Mouse (Mus musculus): ENCODE measurements around the gene Hes1. TPM values are rescaled to one million over a fixed set of nuclear protein-coding genes. Genes with fewer than 3 reads are reported as not detected.

Gene Hes1
- polyA plus RNA-seq, 1 experiment from 2014 or later = 76.9 TPM

- Histone ChIP-seq H3K27ac (no peak overlapping the region), H3K27me3 (no peaks in the 10 kb centered on the region), H3K4me1 (replicated peaks) (peaks cover 25% of the 10 kb centered on the region), H3K4me3 (replicated peaks) (no peak overlapping the region), H3K9ac (replicated peaks) (no peak overlapping the region), H3K9me3 (no peaks in the 10 kb centered on the region), H3K36me3 (no peaks in the 10 kb centered on the region), H3K4me2 (no peak overlapping the region)
- no peak for ATAC-seq (ENCODE audit: insufficient number of reproducible peaks, insufficient read depth, low FRiP score, low TSS enrichment, low read depth)
- 63% methylated on average over 4 of the region's 4 CpGs for WGBS
Measured at GRCm38 (mm10) chr16:30081498-30081897, 17.3 kb downstream of the Hes1 start.

DNA sequence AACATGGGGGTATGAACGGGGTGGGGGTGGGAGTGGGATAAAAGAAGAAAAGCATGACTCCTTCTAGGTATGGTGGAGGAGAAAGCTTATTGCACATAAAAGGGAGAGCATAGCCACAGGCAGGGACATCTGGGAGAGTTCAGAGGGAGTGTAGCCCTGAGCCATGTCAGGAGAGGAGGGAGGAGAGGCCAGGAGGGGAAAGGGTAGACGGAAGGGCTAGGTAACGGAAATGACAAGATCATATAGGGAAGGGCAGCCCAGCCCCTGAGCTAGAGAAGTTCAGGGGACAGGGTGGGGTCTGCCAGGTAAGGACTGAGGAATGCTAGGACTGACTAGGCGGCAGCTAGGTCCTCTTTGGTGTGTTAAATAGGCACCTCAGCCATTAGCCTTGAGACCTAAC, 17.8 kb downstream of the Hes1 start:
- Histone ChIP-seq H3K4me1 (replicated peaks) (peaks cover 30% of the 10 kb centered on the region), H3K9me3 (no peaks in the 10 kb centered on the region), H3K27me3 (no peaks in the 10 kb centered on the region), H3K36me3 (no peaks in the 10 kb centered on the region), H3K4me2 (no peak overlapping the region), H3K4me3 (replicated peaks) (no peak overlapping the region), H3K9ac (replicated peaks) (no peak overlapping the region), H3K27ac (no peak overlapping the region)
- WGBS = 61% methylated on average over 4 of the region's 4 CpGs
- no peak for ATAC-seq (ENCODE audit: insufficient number of reproducible peaks, insufficient read depth, low FRiP score, low TSS enrichment, low read depth)

GRCm38 (mm10) chr16:30082965-30083364, 18.8 kb downstream of the Hes1 start:
- H3K27ac ChIP-seq = no peak overlapping the region
- H3K4me1 ChIP-seq (replicated peaks) = peaks cover 30% of the 10 kb centered on the region
- no peaks in the 10 kb centered on the region for H3K27me3 ChIP-seq
- no peak overlapping the region for H3K4me2 ChIP-seq
- no peak overlapping the region for H3K9ac ChIP-seq (replicated peaks)
- ATAC-seq (ENCODE audit: insufficient number of reproducible peaks, insufficient read depth, low FRiP score, low TSS enrichment, low read depth) = no peak
- no peaks in the 10 kb centered on the region for H3K36me3 ChIP-seq
- no peak overlapping the region for H3K4me3 ChIP-seq (replicated peaks)
- H3K9me3 ChIP-seq = no peaks in the 10 kb centered on the region
- WGBS = 94% methylated on average over 8 of the region's 8 CpGs

DNA sequence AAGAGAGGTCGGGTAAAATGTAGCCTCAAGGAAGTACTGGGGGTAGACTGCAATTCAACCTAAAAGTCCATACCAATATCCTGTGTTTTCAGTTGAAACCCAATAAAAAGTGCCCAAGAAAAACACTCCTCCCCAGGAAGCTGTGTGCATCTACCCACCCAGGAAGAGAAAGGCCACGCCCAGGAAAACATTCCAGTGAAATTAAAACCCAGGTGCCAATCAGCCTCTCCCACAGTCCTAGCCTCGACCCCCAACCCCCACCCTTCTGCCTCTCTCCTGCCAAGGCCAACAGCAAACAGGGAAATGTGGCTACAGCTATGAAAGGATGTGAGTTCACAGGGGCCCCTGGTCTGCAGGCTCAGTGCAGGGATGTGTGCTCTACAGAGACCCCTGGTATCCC, 19.4 kb downstream of the Hes1 start:
- H3K27ac ChIP-seq = 0 out of 2 replicates have a peak overlapping the region, but pooled peaks have one; percentile 53
- peak; percentile 32; the same call in 1 of the 2 replicates for ATAC-seq (ENCODE audit: insufficient number of reproducible peaks, insufficient read depth, low FRiP score, low TSS enrichment, low read depth)
- H3K9me3 ChIP-seq = no peaks in the 10 kb centered on the region
- no peak overlapping the region for H3K4me2 ChIP-seq
- H3K9ac ChIP-seq (replicated peaks) = no peak overlapping the region
- no peaks in the 10 kb centered on the region for H3K27me3 ChIP-seq
- H3K4me3 ChIP-seq (replicated peaks) = no peak overlapping the region
- no peaks in the 10 kb centered on the region for H3K36me3 ChIP-seq
- 35% methylated on average over 3 of the region's 3 CpGs for whole genome bisulfite sequencing
- H3K4me1 ChIP-seq (replicated peaks) = peaks cover 30% of the 10 kb centered on the region

DNA sequence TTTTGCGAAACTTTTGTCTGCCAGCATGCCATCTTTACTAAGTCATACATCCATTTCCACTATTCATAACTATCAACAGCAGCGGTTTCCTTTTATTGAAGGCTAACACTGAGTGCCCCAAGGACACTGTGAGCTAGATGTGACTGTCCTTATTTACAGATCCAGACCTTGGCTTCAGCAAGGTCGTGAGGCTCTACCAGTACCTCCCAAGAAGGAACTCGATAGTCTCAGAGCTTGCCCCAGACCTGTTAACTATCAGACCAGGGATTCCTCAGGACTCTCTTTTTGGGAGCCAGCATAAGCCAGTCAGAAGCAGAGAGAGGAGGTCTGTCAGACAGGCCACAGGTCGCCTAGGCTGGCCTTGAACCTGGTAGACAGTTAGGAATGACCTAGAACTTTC, 24.5 kb downstream of the Hes1 start:
- Histone ChIP-seq H3K9ac (replicated peaks) (no peak overlapping the region), H3K27ac (no peak overlapping the region), H3K4me3 (replicated peaks) (no peak overlapping the region), H3K4me1 (replicated peaks) (peaks cover 10% of the 10 kb centered on the region), H3K9me3 (no peaks in the 10 kb centered on the region), H3K36me3 (no peaks in the 10 kb centered on the region), H3K4me2 (no peak overlapping the region), H3K27me3 (no peaks in the 10 kb centered on the region)
- no peak for ATAC-seq (ENCODE audit: insufficient number of reproducible peaks, insufficient read depth, low FRiP score, low TSS enrichment, low read depth)
- 86% methylated on average over 5 of the region's 5 CpGs for WGBS

GRCm38 (mm10) chr16:30090200-30090865, 26.1 kb downstream of the Hes1 start:
- 77% methylated on average over 9 of the region's 9 CpGs for WGBS
- ATAC-seq (ENCODE audit: insufficient number of reproducible peaks, insufficient read depth, low FRiP score, low TSS enrichment, low read depth) = no peak
- H3K36me3 ChIP-seq = no peaks in the 10 kb centered on the region

DNA sequence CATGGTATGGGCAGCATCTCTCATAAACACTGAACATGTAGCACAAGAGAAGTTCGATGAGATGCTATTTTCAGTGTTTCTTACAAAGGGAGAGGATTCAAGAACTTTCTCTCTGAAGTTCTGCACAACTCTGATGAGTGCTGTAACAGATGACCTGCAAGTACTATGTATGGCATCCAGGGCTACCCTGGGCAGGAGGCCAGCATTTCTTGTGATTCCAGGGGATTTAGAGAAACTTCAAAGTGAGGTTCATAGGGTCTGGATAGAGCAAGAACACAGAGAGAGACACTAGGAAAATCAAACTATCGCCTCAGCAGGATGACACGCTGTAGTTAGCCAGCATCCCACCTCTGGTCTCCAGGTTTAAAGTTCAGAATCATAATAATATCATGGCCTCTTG, 31.9 kb downstream of the Hes1 start:
- Histone ChIP-seq H3K4me2 (0 out of 2 replicates have a peak overlapping the region, but pooled peaks have one; percentile 30), H3K9ac (replicated peaks) (no peak overlapping the region), H3K4me3 (replicated peaks) (no peak overlapping the region), H3K4me1 (replicated peaks) (peaks cover 17% of the 10 kb centered on the region), H3K9me3 (no peaks in the 10 kb centered on the region), H3K27ac (peak overlapping the region; percentile 64), H3K36me3 (no peaks in the 10 kb centered on the region), H3K27me3 (no peaks in the 10 kb centered on the region)
- ATAC-seq (ENCODE audit: insufficient number of reproducible peaks, insufficient read depth, low FRiP score, low TSS enrichment, low read depth) = no peak
- 64% methylated on average over 3 of the region's 3 CpGs for WGBS

More at GRCm38 (mm10) chr16:30090200-30090865, 26.1 kb downstream of the Hes1 start:
- Histone ChIP-seq H3K9me3 (no peaks in the 10 kb centered on the region), H3K27ac (no peak overlapping the region), H3K4me2 (no peak overlapping the region), H3K4me1 (replicated peaks) (peaks cover 6% of the 10 kb centered on the region; the same call in 1 of the 2 replicates), H3K9ac (replicated peaks) (no peak overlapping the region), H3K4me3 (replicated peaks) (no peak overlapping the region), H3K27me3 (no peaks in the 10 kb centered on the region)

DNA sequence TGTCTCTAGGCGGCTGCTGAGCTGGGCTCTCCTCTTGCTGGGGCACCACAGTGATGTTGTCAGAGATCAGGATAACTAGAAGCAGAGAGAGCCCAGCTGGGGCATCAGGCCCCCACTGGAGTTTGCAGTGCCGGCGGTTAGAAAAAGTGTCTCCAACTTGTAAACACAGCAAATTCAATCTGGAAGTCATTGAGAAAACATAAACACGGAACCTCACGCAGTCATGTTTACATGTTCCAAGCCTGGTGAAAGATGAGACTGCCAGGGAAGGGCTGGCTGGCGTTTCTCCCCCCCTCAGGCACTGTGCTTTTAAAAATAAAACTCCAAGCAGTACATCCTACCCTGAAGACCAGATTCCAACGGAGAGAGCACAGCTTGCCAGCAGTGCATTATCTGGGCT, 32.3 kb downstream of the Hes1 start:
- Histone ChIP-seq H3K4me3 (replicated peaks) (no peak overlapping the region), H3K4me2 (peak overlapping the region; percentile 30), H3K9me3 (no peaks in the 10 kb centered on the region), H3K4me1 (replicated peaks) (peaks cover 17% of the 10 kb centered on the region), H3K27me3 (no peaks in the 10 kb centered on the region), H3K9ac (replicated peaks) (no peak overlapping the region), H3K36me3 (no peaks in the 10 kb centered on the region), H3K27ac (peak overlapping the region; percentile 64)
- 9% methylated on average over 7 of the region's 7 CpGs for WGBS
- ATAC-seq (ENCODE audit: insufficient number of reproducible peaks, insufficient read depth, low FRiP score, low TSS enrichment, low read depth) = no peak

DNA sequence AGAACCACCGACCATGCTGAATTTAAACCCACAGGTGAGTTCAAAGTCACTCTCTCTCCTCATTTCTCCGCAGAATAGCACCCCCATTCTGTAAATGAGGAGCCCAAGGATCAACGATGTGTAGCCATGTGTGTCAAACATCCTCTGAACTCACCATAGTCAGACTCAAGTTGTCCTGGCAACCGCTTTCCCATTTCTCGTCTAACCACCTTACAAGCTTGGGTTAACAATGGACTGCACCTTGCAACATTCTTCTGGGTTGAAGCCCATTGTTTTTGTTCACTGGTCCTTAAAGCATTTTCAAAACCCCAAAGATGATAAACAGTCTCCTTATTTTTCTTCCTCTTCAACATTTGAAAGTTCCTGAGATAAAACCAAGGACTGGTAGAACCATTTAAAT, 34.9 kb downstream of the Hes1 start:
- Histone ChIP-seq H3K4me3 (replicated peaks) (no peak overlapping the region), H3K9ac (replicated peaks) (no peak overlapping the region), H3K4me2 (no peak overlapping the region), H3K36me3 (no peaks in the 10 kb centered on the region), H3K9me3 (no peaks in the 10 kb centered on the region), H3K4me1 (replicated peaks) (peaks cover 37% of the 10 kb centered on the region), H3K27ac (no peak overlapping the region), H3K27me3 (no peaks in the 10 kb centered on the region; the same call in 1 of the 2 replicates)
- no peak for ATAC-seq (ENCODE audit: insufficient number of reproducible peaks, insufficient read depth, low FRiP score, low TSS enrichment, low read depth)
- 86% methylated on average over 5 of the region's 5 CpGs for WGBS

DNA sequence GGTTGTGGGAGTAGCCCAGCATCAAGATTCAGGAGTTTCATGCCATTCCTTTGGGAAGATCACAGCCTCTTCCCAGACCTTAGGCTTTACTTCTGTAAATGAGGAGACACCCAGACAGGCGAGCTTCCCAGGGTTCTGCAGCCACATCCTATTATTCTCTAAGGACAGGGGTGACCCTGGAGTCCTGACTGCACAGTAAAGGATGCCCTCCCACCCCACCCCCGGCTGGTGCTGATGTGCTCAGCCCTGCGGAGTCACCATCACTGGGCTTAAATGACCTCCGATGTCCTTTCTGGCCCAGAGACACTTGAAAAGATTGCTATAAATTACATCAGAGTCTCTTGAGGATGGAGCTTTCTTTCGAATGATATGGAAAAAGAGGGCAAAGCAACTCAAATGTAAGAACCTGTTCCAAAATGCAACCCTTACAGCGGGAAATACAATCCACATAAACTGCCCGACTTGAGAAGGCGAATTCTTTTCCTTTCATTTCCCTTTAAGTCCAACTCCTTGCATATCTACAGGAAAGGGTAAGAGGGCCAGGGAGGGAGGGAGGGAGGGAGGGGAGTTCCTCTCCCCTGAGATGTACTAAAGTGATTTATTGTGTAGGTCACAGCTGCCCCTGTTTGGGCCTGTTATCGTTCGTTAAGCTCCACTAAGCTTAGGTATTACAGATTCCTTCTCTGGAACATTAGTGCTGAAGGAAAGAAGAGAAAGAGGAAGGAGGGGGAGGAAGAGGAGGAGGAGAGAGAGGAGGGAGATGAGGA, 38.1 kb downstream of the Hes1 start:
- Histone ChIP-seq H3K27me3 (no peaks in the 10 kb centered on the region; the same call in 1 of the 2 replicates), H3K9me3 (no peaks in the 10 kb centered on the region), H3K4me1 (replicated peaks) (peaks cover 21% of the 10 kb centered on the region), H3K27ac (no peak overlapping the region), H3K4me3 (replicated peaks) (no peak overlapping the region), H3K4me2 (peak overlapping the region; percentile 34), H3K36me3 (no peaks in the 10 kb centered on the region), H3K9ac (replicated peaks) (no peak overlapping the region)
- peak; percentile 29; the same call in 1 of the 2 replicates for ATAC-seq (ENCODE audit: insufficient number of reproducible peaks, insufficient read depth, low FRiP score, low TSS enrichment, low read depth)
- WGBS = 11% methylated on average over 10 of the region's 10 CpGs

GRCm38 (mm10) chr16:30102982-30103381, 38.8 kb downstream of the Hes1 start:
- no peaks in the 10 kb centered on the region for H3K9me3 ChIP-seq
- no peak overlapping the region for H3K4me3 ChIP-seq (replicated peaks)
- peak overlapping the region; percentile 34 for H3K4me2 ChIP-seq
- no peaks in the 10 kb centered on the region for H3K36me3 ChIP-seq
- no peak overlapping the region for H3K9ac ChIP-seq (replicated peaks)
- peaks cover 21% of the 10 kb centered on the region for H3K4me1 ChIP-seq (replicated peaks)
- 9% methylated on average over 3 of the region's 3 CpGs for WGBS
- no peak; the same call in 1 of the 2 replicates for ATAC-seq (ENCODE audit: insufficient number of reproducible peaks, insufficient read depth, low FRiP score, low TSS enrichment, low read depth)
- H3K27me3 ChIP-seq = no peaks in the 10 kb centered on the region; the same call in 1 of the 2 replicates
- H3K27ac ChIP-seq = peak overlapping the region; percentile 69
